Mouse (Mus musculus): ENCODE measurements around the gene Nelfa.
"Not testable (repeated sequence)": the region's sequence is repeated elsewhere in the genome, so short reads cannot be mapped to it uniquely, and the experiment has no call there.

Gene Nelfa

GRCm38 (mm10) chr5:33936120-33936707 lies at the start of gene Nelfa:
Gene Nelfa, minus strand, starts transcription at chr5:33936413.
- peak; percentile 98 for DNase-seq

GRCm38 (mm10) chr5:33983309-33984121 lies 47.3 kb upstream of the Nelfa start, which contains the start of gene Gm1673:
Gene Gm1673, plus strand, starts transcription at chr5:33983433.
- DNase-seq, result no peak

GRCm38 (mm10) chr5:33982731-33983259 lies 46.6 kb upstream of the Nelfa start:
- no peak for DNase-seq

DNA sequence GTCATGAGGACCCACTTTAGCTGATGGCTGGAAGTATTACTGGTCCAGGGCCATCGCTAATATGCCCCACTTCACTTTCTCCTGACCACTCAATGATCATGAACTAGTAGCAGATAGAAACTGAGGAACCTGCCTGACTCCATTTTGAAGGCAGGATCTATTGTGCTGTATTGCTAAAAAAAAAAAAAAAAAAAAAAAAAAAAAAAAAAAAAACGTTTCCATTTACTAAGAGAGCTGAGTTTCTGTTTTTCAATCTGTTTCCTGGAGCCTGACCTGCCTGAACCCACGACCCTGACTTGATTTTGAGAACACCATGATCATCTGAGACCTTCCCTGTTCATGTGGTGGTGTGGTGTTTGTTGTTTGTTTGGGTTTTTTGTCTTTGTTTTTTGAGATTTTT lies 40.1 kb upstream of the Nelfa start:
- DNase-seq, result no peak

GRCm38 (mm10) chr5:33974736-33975135 lies 38.5 kb upstream of the Nelfa start:
- DNase-seq, result no peak

DNA sequence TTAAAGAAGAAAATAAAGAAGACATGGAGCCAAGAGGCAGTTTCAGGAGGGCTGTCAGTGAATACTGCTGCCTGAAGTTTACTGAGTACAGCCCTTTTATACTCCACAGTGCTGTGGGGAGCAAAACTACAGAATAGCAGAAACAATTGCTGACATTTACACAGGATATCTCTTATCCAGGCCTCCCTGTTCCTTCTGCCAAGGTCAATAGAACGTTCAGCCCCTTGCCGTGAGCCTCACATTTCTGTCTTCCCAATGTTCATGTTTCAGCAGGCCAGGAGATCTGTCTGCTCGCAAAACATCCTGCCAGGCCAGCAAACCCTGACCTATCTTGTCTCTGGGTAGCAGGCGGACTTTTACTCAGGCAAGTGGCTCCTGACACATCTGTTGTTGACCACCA lies 23.2 kb upstream of the Nelfa start:
- DNase-seq, result no peak

GRCm38 (mm10) chr5:33955868-33956267 lies 19.7 kb upstream of the Nelfa start:
- no peak for DNase-seq

DNA sequence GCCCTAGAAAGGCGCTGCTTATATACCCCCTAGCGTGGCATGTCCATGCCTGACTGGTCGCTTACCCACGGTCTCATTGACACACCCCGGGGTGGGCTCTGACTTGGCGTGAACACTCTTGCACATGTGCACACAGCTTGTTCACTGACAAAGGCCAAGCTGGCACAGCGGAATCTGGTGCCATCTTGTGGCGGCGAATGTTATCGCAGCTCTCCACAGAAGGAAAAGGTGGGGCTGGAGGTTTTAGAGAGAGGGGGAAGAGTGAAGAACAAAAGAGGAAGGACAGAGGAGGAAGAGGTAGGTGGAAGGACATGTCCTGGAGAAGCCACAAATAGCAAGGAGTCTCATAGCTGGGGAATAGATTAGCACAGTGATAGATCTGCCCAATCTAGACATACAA lies 18.1 kb upstream of the Nelfa start:
- peak; percentile 51 for DNase-seq

GRCm38 (mm10) chr5:33953471-33954185 lies 17.4 kb upstream of the Nelfa start:
- DNase-seq, result no peak

GRCm38 (mm10) chr5:33948314-33948713 lies 12.1 kb upstream of the Nelfa start:
- no peak for DNase-seq

DNA sequence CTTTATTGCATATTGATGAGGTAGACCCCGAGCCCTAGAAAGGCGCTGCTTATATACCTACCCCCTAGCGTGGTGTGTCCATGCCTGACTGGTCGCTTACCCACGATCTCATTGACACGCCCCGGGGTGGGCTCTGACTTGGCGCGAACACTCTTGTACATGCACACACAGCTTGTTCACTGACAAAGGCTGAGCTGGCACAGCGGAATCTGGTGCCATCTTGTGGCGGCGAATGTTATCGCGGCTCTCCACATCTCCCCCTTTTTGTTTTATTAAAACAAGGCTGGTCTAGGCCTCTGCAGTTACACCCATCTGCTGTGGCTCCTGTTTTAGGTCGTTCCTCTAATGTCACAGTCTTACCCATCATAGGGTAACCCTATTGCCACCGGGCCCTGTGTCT lies 10.8 kb upstream of the Nelfa start:
- DNase-seq, result not testable (repeated sequence)

DNA sequence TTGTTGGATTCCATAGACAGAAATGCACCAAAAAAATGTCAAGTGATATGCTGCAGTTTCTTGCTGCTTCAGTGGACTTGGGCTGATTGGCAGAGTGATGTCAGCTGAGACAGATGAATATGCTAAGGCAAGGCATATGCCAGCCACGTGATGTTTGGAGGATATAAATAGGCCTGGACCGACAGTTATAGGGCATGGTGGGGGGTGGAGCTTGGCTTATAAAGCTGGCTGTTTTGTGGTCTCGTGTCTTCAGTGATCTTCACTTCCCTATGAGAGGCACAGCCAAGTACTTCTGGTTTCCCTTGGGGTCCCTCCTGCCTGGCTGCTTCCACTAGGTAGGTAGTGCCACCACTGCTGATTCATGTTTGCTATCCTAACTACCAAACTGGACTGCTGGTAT lies 2.2 kb upstream of the Nelfa start:
- no peak for DNase-seq

- DNase-seq, result no peak
Observed at GRCm38 (mm10) chr5:33937230-33937629, 1.0 kb upstream of the Nelfa start.

DNA sequence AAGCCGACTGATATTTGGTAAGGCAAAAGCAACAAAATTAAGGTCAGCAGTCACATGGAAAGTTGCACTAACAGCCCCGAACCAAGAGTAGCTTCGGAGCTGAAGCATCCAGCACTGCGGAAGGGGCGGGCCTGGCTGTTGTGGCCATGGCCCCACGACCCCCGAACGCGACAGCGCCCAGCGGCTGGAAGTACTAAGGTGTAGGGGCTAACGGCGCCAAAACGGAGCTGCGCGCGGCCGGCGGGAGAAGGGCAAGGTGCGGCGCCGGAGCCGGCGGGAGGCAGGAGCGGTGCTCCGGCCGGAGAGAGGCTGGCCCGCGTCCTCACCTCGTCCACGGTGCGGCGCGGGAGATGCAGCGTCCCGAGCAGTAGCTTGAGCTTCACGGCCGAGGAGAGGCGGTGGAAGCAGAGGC lies 507 bp downstream of the Nelfa start:
- DNase-seq, result no peak

- no peak for DNase-seq
Observed at GRCm38 (mm10) chr5:33934877-33935276, 1.3 kb downstream of the Nelfa start.

GRCm38 (mm10) chr5:33934081-33934480 lies 2.1 kb downstream of the Nelfa start:
- DNase-seq, result no peak

- no peak for DNase-seq
Observed at GRCm38 (mm10) chr5:33932413-33932812, 3.8 kb downstream of the Nelfa start.

DNA sequence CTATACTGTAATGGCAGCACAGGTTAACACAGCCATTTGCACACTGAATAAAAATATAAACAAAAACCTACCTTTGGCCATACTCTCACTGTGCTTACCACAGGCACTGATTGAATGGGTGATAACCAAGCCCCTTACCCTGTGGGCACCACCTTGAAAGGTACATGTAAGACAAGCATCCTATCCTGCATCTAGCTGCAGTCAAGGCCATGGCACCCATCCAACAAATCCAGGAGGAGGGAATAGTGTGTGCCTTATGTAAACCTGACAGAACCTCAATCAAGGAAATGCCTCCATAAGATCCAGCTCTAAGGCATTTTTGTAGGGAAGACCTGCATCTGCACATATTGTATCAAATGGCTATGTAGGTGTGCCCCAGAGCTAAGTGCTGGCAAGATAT lies 10.0 kb downstream of the Nelfa start:
- no peak for DNase-seq

- no peak for DNase-seq
Observed at GRCm38 (mm10) chr5:33922566-33922965, 13.6 kb downstream of the Nelfa start.

DNA sequence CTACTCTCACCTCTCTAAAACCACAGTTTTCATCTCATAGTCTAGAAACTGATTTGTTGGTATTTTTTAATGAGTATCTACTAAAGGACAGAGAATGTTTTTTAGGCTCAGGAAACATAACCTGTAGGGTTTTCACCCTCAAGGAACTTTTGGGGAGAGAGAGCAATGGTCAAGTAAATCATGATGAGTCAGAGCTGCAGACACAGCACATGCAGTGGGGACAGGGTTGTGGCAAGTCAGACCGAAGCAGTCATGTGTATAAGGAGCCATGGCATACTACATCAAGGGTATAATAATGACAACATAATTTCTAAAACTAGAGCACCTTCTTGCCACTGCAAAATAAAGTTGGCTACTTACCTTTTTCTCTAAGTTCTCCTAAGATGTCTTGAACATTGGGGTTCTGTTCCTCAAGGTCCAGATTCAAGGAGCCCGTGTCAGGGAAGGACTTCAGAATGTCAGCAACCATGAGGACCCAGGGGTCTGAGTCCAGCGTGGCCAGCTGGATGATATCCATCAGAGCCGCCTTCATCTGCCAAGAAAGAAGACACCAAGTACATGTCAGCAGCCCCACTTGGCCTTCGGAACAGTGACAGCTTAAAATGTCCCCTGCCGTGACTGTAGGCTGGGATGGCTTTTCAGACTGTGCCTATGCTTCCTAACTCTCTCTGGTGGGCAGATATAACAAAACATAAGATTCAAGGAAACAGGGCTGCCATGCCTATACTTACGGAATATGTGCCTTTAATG lies 14.6 kb downstream of the Nelfa start:
- no peak for DNase-seq

DNA sequence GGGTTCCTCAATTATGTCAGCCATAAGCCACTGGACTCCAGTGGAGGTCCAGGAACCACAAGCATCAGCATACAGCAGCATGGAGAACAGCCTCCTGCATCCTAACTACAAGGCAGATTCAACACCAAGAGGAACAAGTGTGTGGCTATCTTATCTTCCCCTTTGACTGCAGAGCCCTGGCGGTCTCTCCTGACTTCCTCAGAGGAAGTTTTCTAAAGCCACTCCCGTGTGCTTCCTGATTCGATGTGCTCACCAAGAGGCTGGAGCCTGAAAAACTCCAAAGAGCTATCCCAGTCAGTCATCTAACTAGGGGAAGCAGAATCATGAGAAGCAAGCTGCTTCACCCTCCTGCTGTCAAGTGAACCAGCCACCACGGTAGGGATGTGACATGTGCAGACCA lies 15.3 kb downstream of the Nelfa start:
- no peak for DNase-seq

DNA sequence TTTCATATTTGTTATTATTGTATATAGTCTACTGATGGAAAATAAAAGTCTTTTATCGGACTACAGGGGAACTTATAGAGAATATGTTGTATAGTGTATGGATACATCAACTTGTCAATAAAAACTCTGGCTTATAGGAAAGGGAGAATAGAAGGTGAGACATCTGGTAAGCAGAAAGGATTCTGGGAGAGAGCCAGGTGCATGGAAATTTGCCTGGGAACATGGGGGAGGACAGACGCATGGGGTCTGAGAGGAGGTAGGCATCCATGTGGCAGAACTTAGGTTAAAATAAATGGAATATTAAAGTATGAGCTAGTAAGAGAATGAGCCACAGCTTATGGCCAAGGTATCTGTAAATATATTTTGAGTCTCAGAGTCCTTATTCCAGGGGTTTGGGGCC lies 16.2 kb downstream of the Nelfa start:
- no peak for DNase-seq

GRCm38 (mm10) chr5:33919466-33919865 lies 16.7 kb downstream of the Nelfa start:
- no peak for DNase-seq
